19 mouse cellular contexts compared by ENCODE assay signal in the genomic region with DNA sequence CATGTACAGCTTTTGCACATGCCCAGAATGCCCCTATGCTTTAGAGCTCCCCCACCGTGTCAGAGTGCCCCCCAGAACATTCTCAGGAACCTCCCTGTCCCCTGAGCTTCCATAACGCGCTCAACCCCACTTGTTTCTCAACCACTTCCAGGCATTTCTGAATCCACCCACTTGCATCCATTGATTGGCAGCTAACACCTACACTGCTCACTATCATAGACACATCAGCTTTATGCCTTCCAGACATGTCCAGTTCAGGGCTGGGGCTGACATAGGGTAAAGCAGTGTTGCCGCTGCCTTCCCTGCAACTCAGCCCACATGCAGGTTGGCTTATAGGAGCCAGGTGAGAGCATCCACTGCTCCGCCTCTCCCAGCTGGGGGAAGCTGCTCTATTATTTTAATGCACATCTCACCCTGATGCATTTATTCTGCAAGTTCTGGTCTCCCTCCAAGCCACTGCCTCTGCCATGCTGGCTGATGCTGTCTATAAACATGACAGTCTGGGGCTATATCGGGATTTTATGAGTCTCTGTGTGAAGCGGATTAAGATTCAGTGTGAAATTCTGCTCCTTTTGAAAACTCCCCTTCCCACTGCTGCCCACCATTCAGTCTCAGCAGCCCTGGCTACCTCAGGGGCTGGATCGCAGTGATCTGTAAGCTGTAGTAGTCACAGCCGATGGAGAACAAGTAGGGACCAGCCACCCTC. TPM values are rescaled to one million over a fixed set of nuclear protein-coding genes. Genes with fewer than 3 reads are reported as not detected.
DNase-seq lines count a peak whose midpoint lies in the region; ATAC-seq lines count a peak whose summit lies in the region.
"Had no signal": no experiment of that assay in that cellular context is flagged by ENCODE, and none has a peak within 500 bp of the region (broad histone marks: within the 10 kb centered on the region; RNA-seq: fewer than 3 reads in every experiment).

No protein-coding gene starts in this region.

- H3K4me2 ChIP-seq in forebrain, embryonic 15.5 days (replicated peaks), result no peak overlapping the region
- H3K4me2 ChIP-seq in forebrain, embryonic 12.5 days, result no peak overlapping the region
- H3K4me2 ChIP-seq in neural tube, embryonic 13.5 days, result no peak overlapping the region
- no peak overlapping the region for H3K4me2 ChIP-seq in neural tube, embryonic 15.5 days

- H3K9ac ChIP-seq in forebrain, embryonic 15.5 days (replicated peaks), result no peak overlapping the region
- no peak overlapping the region for H3K9ac ChIP-seq in forebrain, embryonic 12.5 days
- H3K9ac ChIP-seq in neural tube, embryonic 13.5 days, result peak overlapping the region; percentile 22; the same call in 1 of the 2 replicates
- no peak overlapping the region for H3K9ac ChIP-seq in neural tube, embryonic 15.5 days (replicated peaks)

- no peak overlapping the region for H3K4me3 ChIP-seq in forebrain, embryonic 15.5 days
- no peak overlapping the region for H3K4me3 ChIP-seq in forebrain, embryonic 12.5 days (replicated peaks)
- no peak overlapping the region for H3K4me3 ChIP-seq in neural tube, embryonic 13.5 days
- H3K4me3 ChIP-seq in neural tube, embryonic 15.5 days (replicated peaks), result no peak overlapping the region
- H3K4me3 ChIP-seq: megakaryocyte, embryonic 14.5 days had no signal

- H3K27me3 ChIP-seq in forebrain, embryonic 15.5 days, result no peaks in the 10 kb centered on the region
- H3K27me3 ChIP-seq in forebrain, embryonic 12.5 days, result peaks cover 4% of the 10 kb centered on the region; the same call in 1 of the 2 replicates
- H3K27me3 ChIP-seq in neural tube, embryonic 13.5 days, result no peaks in the 10 kb centered on the region; the same call in 1 of the 2 replicates
- no peaks in the 10 kb centered on the region for H3K27me3 ChIP-seq in neural tube, embryonic 15.5 days (replicated peaks)

- peak overlapping the region; percentile 56 for H3K27ac ChIP-seq in forebrain, embryonic 15.5 days (replicated peaks)
- H3K27ac ChIP-seq in forebrain, embryonic 12.5 days, result no peak overlapping the region
- H3K27ac ChIP-seq in neural tube, embryonic 13.5 days (replicated peaks), result no peak overlapping the region
- H3K27ac ChIP-seq in neural tube, embryonic 15.5 days (replicated peaks), result no peak overlapping the region

- H3K4me1 ChIP-seq in forebrain, embryonic 15.5 days, result peaks cover 46% of the 10 kb centered on the region
- peaks cover 11% of the 10 kb centered on the region; the same call in 1 of the 2 replicates for H3K4me1 ChIP-seq in forebrain, embryonic 12.5 days
- H3K4me1 ChIP-seq in neural tube, embryonic 13.5 days (replicated peaks), result peaks cover 19% of the 10 kb centered on the region
- H3K4me1 ChIP-seq in neural tube, embryonic 15.5 days, result peaks cover 28% of the 10 kb centered on the region
- H3K4me1 ChIP-seq: megakaryocyte, embryonic 14.5 days had no signal

- intact Hi-C loops in left cerebral cortex, postnatal 14 days (cut with DNase I), result loop anchor here (2.0 to 10.0 kb wide), 2 partner anchors 34 to 134 kb away; no protein-coding TSS in a partner anchor

- H3K36me3 ChIP-seq in forebrain, embryonic 15.5 days, result no peaks in the 10 kb centered on the region
- no peaks in the 10 kb centered on the region for H3K36me3 ChIP-seq in forebrain, embryonic 12.5 days (replicated peaks)
- H3K36me3 ChIP-seq in neural tube, embryonic 13.5 days, result no peaks in the 10 kb centered on the region
- H3K36me3 ChIP-seq in neural tube, embryonic 15.5 days, result no peaks in the 10 kb centered on the region

- ATAC-seq in forebrain, embryonic 15.5 days (replicated peaks), result no peak
- ATAC-seq in forebrain, embryonic 12.5 days (ENCODE audit: low FRiP score), result no peak
- ATAC-seq in neural tube, embryonic 13.5 days (ENCODE audit: low read depth), result no peak
- ATAC-seq in neural tube, embryonic 15.5 days (ENCODE audit: low FRiP score), result no peak

- 63% methylated on average over 9 of the region's 9 CpGs for WGBS in forebrain, embryonic 15.5 days
- WGBS in forebrain, embryonic 12.5 days, result 77% methylated on average over 9 of the region's 9 CpGs
- WGBS in neural tube, embryonic 13.5 days, result 82% methylated on average over 9 of the region's 9 CpGs
- WGBS in neural tube, embryonic 15.5 days, result 69% methylated on average over 9 of the region's 9 CpGs

- H3K9me3 ChIP-seq in forebrain, embryonic 15.5 days, result no peaks in the 10 kb centered on the region
- no peaks in the 10 kb centered on the region for H3K9me3 ChIP-seq in forebrain, embryonic 12.5 days
- no peaks in the 10 kb centered on the region for H3K9me3 ChIP-seq in neural tube, embryonic 13.5 days
- H3K9me3 ChIP-seq in neural tube, embryonic 15.5 days (replicated peaks), result no peaks in the 10 kb centered on the region
- H3K9me3 ChIP-seq: megakaryocyte, embryonic 14.5 days had no signal

- peak; percentile 58 to 77 for DNase-seq in left cerebral cortex, postnatal 14 days (ENCODE audit: low spot score in 2 of 2)
- peak; percentile 56 to 78 for DNase-seq in right cerebral cortex, postnatal 36 days (ENCODE audit: low spot score in 2 of 2)
- no peak for DNase-seq in retina, postnatal 1 day
- no peak for DNase-seq in testis, postnatal 10 days (ENCODE audit: low spot score)
- DNase-seq: adrenal gland, adult 2 months; cerebellum, adult 11-12 months; cerebellum, postnatal 25 days; heart, postnatal 4 days; kidney, adult 2 months; kidney, postnatal 14 days; layer of hippocampus, adult 9-11 months; lung, postnatal 14 days had no signal

RNA-seq across cellular contexts. Expression of a gene that starts 54.6 kb away (rescaled TPM):
- 2.6 and 3.1 TPM in 2 replicates for polyA plus RNA-seq in forebrain, embryonic 15.5 days (2015; fragmentation: Nextera tagmentation; extraction: Ambion mirVana)
- polyA plus RNA-seq in forebrain, embryonic 12.5 days (2016; fragmentation: Nextera tagmentation; extraction: Ambion mirVana), result 3.1 and 5.1 TPM in 2 replicates
- 1.1 TPM in 2 replicates for polyA plus RNA-seq in neural tube, embryonic 13.5 days (2015; fragmentation: Nextera tagmentation; extraction: Ambion mirVana)
- polyA plus RNA-seq in neural tube, embryonic 15.5 days (2015; fragmentation: Nextera tagmentation; extraction: Ambion mirVana), result 1.3 and 1.4 TPM in 2 replicates
- 1 to 10 TPM; 4.5 to 4.9 TPM for total RNA-seq in left cerebral cortex, postnatal 14 days (2021)
- total RNA-seq: CH12.LX; granulocyte monocyte progenitor cell, adult 5-6 weeks had no signal

Comparison
In these comparisons a context has a peak if more than half of its experiments do, and no peak if none do; other contexts are left out.
1. DNase-seq: peak in left cerebral cortex, postnatal 14 days (2 of 2) and right cerebral cortex, postnatal 36 days (2 of 2); none in retina, postnatal 1 day (single experiment) and testis, postnatal 10 days (single experiment).